Mouse (Mus musculus): ENCODE results near the gene Rora. TPM values are rescaled to one million over a fixed set of nuclear protein-coding genes. Genes with fewer than 3 reads are reported as not detected.
A peak's percentile ranks its signal among the peaks of the same experiment; 100 is the strongest.

Rora gene
- polyA plus RNA-seq, 1 experiment, result 24.1 TPM

GRCm38 (mm10) chr9:68883005-68883404 lies 229.4 kb downstream of the Rora start:
- no peaks in the 10 kb centered on the region for H3K27me3 ChIP-seq (ENCODE audit: control insufficient read depth, insufficient read depth, low read length)
- no peaks in the 10 kb centered on the region for H3K36me3 ChIP-seq (ENCODE audit: control insufficient read depth, insufficient read depth, low read length)
- H3K4me3 ChIP-seq (ENCODE audit: control insufficient read depth, low read depth, low read length), result no peak overlapping the region
- TF ChIP-seq POLR2A (IDR thresholded peaks at IDR 0.05; ENCODE audit: control insufficient read depth, low read depth, low read length) (no peak), CTCF (IDR thresholded peaks at IDR 0.05; ENCODE audit: control insufficient read depth, insufficient read depth, insufficient replicate concordance, low read depth, low read length) (no peak)
- H3K27ac ChIP-seq (ENCODE audit: control insufficient read depth, insufficient read depth, low read depth, low read length), result no peak overlapping the region
- H3K4me1 ChIP-seq (ENCODE audit: control insufficient read depth, insufficient read depth, low read length), result no peaks in the 10 kb centered on the region

- Histone ChIP-seq H3K4me3 (ENCODE audit: control insufficient read depth, low read depth, low read length) (no peak overlapping the region), H3K27ac (ENCODE audit: control insufficient read depth, insufficient read depth, low read depth, low read length) (0 out of 2 replicates have a peak overlapping the region, but pooled peaks have one; percentile 16), H3K36me3 (ENCODE audit: control insufficient read depth, insufficient read depth, low read length) (no peaks in the 10 kb centered on the region), H3K27me3 (ENCODE audit: control insufficient read depth, insufficient read depth, low read length) (no peaks in the 10 kb centered on the region), H3K4me1 (ENCODE audit: control insufficient read depth, insufficient read depth, low read length) (no peaks in the 10 kb centered on the region)
- TF ChIP-seq POLR2A (IDR thresholded peaks at IDR 0.05; ENCODE audit: control insufficient read depth, low read depth, low read length) (no peak), CTCF (IDR thresholded peaks at IDR 0.05; ENCODE audit: control insufficient read depth, insufficient read depth, insufficient replicate concordance, low read depth, low read length) (no peak)
Measured at GRCm38 (mm10) chr9:68883687-68884086, 230.1 kb downstream of the Rora start.

- H3K27ac ChIP-seq (ENCODE audit: control insufficient read depth, insufficient read depth, low read depth, low read length), result peak overlapping the region; percentile 43; the same call in 1 of the 2 replicates
- no peak for TF ChIP-seq POLR2A (IDR thresholded peaks at IDR 0.05; ENCODE audit: control insufficient read depth, low read depth, low read length)
- no peak overlapping the region for H3K4me3 ChIP-seq (ENCODE audit: control insufficient read depth, low read depth, low read length)
- no peaks in the 10 kb centered on the region for H3K27me3 ChIP-seq (ENCODE audit: control insufficient read depth, insufficient read depth, low read length)
- no peaks in the 10 kb centered on the region for H3K4me1 ChIP-seq (ENCODE audit: control insufficient read depth, insufficient read depth, low read length)
- no peaks in the 10 kb centered on the region for H3K36me3 ChIP-seq (ENCODE audit: control insufficient read depth, insufficient read depth, low read length)
Measured at GRCm38 (mm10) chr9:68884451-68885035, 231.0 kb downstream of the Rora start.

- Histone ChIP-seq H3K27ac (ENCODE audit: control insufficient read depth, insufficient read depth, low read depth, low read length) (no peak overlapping the region), H3K4me3 (ENCODE audit: control insufficient read depth, low read depth, low read length) (no peak overlapping the region), H3K4me1 (ENCODE audit: control insufficient read depth, insufficient read depth, low read length) (no peaks in the 10 kb centered on the region), H3K27me3 (ENCODE audit: control insufficient read depth, insufficient read depth, low read length) (no peaks in the 10 kb centered on the region), H3K36me3 (ENCODE audit: control insufficient read depth, insufficient read depth, low read length) (no peaks in the 10 kb centered on the region)
- TF ChIP-seq POLR2A (IDR thresholded peaks at IDR 0.05; ENCODE audit: control insufficient read depth, low read depth, low read length), result no peak
- TF ChIP-seq CTCF (IDR thresholded peaks at IDR 0.05; ENCODE audit: control insufficient read depth, insufficient read depth, insufficient replicate concordance, low read depth, low read length), result no peak
Measured at GRCm38 (mm10) chr9:68888670-68889069, 235.1 kb downstream of the Rora start.

- Histone ChIP-seq H3K27me3 (ENCODE audit: control insufficient read depth, insufficient read depth, low read length) (no peaks in the 10 kb centered on the region), H3K27ac (ENCODE audit: control insufficient read depth, insufficient read depth, low read depth, low read length) (no peak overlapping the region)
Measured at GRCm38 (mm10) chr9:68891431-68891830, 237.8 kb downstream of the Rora start.

GRCm38 (mm10) chr9:68892356-68892755 lies 238.8 kb downstream of the Rora start:
- TF ChIP-seq POLR2A (IDR thresholded peaks at IDR 0.05; ENCODE audit: control insufficient read depth, low read depth, low read length), result no peak
- TF ChIP-seq CTCF (IDR thresholded peaks at IDR 0.05; ENCODE audit: control insufficient read depth, insufficient read depth, insufficient replicate concordance, low read depth, low read length), result no peak
- no peaks in the 10 kb centered on the region for H3K36me3 ChIP-seq (ENCODE audit: control insufficient read depth, insufficient read depth, low read length)
- H3K4me3 ChIP-seq (ENCODE audit: control insufficient read depth, low read depth, low read length), result no peak overlapping the region
- no peaks in the 10 kb centered on the region for H3K27me3 ChIP-seq (ENCODE audit: control insufficient read depth, insufficient read depth, low read length)
- H3K4me1 ChIP-seq (ENCODE audit: control insufficient read depth, insufficient read depth, low read length), result no peaks in the 10 kb centered on the region
- no peak overlapping the region for H3K27ac ChIP-seq (ENCODE audit: control insufficient read depth, insufficient read depth, low read depth, low read length)

More at GRCm38 (mm10) chr9:68891431-68891830, 237.8 kb downstream of the Rora start:
- Histone ChIP-seq H3K4me1 (ENCODE audit: control insufficient read depth, insufficient read depth, low read length) (no peaks in the 10 kb centered on the region), H3K36me3 (ENCODE audit: control insufficient read depth, insufficient read depth, low read length) (no peaks in the 10 kb centered on the region), H3K4me3 (ENCODE audit: control insufficient read depth, low read depth, low read length) (no peak overlapping the region)
- TF ChIP-seq POLR2A (IDR thresholded peaks at IDR 0.05; ENCODE audit: control insufficient read depth, low read depth, low read length) (no peak), CTCF (IDR thresholded peaks at IDR 0.05; ENCODE audit: control insufficient read depth, insufficient read depth, insufficient replicate concordance, low read depth, low read length) (no peak)

GRCm38 (mm10) chr9:68892859-68893258 lies 239.3 kb downstream of the Rora start:
- Histone ChIP-seq H3K36me3 (ENCODE audit: control insufficient read depth, insufficient read depth, low read length) (no peaks in the 10 kb centered on the region), H3K4me3 (ENCODE audit: control insufficient read depth, low read depth, low read length) (no peak overlapping the region), H3K27ac (ENCODE audit: control insufficient read depth, insufficient read depth, low read depth, low read length) (no peak overlapping the region), H3K27me3 (ENCODE audit: control insufficient read depth, insufficient read depth, low read length) (no peaks in the 10 kb centered on the region), H3K4me1 (ENCODE audit: control insufficient read depth, insufficient read depth, low read length) (no peaks in the 10 kb centered on the region)
- TF ChIP-seq POLR2A (IDR thresholded peaks at IDR 0.05; ENCODE audit: control insufficient read depth, low read depth, low read length) (no peak), CTCF (IDR thresholded peaks at IDR 0.05; ENCODE audit: control insufficient read depth, insufficient read depth, insufficient replicate concordance, low read depth, low read length) (no peak)
